Mouse (Mus musculus) lung, adult 18-20 months (tissue): ENCODE measurements around the gene Map3k4.
A peak's percentile ranks its signal among the peaks of the same experiment; 100 is the strongest.

Experiments
- DNase-seq, 2 experiments: peaks; one replicate each; pipeline ENCODE4 v3.0.0; 2022; ENCODE audit warnings: mixed read lengths in 2 of 2

Map3k4 gene

GRCm38 (mm10) chr17:12216224-12216623 is 102.4 kb downstream of the Map3k4 start:
- no peak for DNase-seq

DNA sequence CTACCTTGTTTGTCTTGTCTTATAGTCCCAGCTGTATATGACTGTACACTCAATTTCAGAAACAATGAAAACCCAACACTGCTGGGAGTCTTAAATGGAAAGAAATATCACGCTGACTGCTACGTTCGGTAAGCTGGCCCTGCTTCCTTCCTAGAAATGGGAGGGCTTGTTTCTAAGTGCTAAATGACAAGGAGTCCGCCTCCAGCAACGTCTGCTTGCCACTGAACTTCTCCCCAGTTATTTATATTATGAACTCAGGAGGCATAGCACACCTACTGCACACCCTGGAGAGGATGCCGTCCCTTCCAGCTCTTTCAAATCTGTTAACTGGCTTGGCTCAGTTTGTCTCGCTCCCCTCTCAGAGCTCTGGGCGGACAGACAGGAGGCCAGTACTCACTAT is 105.2 kb downstream of the Map3k4 start:
- DNase-seq, result no peak

DNA sequence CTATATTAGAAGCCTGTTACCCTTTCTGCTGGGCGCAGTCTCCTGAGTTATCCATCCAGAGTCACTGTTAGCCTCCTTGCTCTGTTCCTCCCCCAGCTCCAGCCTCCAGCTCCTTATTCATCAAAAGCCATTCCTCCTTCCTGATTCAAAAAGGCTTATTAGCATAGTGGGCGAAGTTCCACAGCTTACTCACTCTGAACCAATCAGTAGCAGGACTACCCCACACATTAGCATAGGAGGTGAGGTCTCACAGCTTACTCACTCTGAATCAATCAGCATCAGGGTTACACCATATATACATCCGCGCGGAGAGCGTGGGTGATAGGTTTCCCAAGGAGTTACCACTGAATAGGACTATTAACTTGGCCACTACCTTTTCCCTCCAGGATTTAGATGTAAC is 106.3 kb downstream of the Map3k4 start:
- no peak for DNase-seq

- DNase-seq, result no peak
These were observed 106.7 kb downstream of the Map3k4 start for GRCm38 (mm10) chr17:12211890-12212289.

DNA sequence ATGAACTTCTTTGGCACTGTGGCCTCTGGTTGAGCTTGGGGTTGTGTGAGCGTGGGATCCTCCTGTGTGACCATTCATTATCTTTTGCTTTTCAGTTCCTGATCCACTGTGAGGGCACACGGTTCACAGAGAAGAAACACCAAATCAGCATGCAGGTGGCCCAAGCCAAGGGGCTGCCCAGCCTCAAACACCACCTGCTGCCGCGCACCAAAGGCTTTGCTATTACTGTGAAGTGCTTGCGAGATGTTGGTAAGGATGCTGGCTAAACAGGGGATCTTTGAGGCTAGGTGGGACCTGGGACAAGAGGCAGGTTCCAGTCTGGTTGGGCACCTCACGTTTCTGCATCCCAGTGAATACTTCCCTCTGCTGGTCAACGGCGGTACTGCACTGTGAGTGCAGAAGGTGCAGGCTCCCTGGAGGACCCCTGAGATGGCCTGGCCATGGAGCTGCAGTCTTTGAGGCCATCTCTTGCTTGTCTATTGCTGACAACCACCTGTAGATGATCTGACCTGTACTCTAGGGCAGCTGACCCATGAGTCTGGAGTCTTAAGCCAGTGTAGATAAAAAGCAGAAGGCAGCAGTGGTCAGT is 108.0 kb downstream of the Map3k4 start:
- peak; percentile 79 to 83 for DNase-seq

GRCm38 (mm10) chr17:12209481-12209880 is 109.1 kb downstream of the Map3k4 start:
- no peak for DNase-seq

GRCm38 (mm10) chr17:12207022-12207548 is 111.5 kb downstream of the Map3k4 start:
- no peak for DNase-seq

GRCm38 (mm10) chr17:12206248-12206647 is 112.3 kb downstream of the Map3k4 start:
- DNase-seq, result no peak

GRCm38 (mm10) chr17:12205694-12206075 is 112.9 kb downstream of the Map3k4 start:
- no peak for DNase-seq

GRCm38 (mm10) chr17:12205015-12205693 is 113.4 kb downstream of the Map3k4 start:
- DNase-seq, result no peak

- no peak for DNase-seq
These were observed 113.9 kb downstream of the Map3k4 start for GRCm38 (mm10) chr17:12204689-12205014.

GRCm38 (mm10) chr17:12204246-12204645 is 114.3 kb downstream of the Map3k4 start:
- no peak for DNase-seq

DNA sequence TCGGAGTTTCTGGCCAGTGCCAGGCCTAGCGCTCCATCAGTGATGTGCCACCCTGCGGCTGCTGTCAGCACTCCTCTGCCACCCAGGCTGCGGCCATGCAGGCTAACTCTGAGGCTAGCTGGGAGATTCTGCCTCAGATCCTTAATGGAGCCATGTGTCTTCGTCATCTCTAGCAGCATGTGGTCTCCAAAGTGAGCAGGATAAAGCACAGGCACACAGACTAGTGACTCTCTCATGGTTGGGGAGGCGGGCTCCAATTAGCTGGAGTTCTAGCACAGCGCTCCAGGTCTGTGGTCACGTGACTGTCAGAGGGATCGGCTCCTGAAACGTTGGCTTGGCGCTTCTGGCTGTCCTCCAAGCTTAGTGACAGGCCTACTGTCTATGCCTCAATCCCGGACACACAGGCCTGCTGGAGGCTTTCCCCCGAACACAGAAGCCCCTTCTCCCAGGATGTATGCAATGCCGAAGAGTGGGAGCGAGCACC is 115.1 kb downstream of the Map3k4 start:
- no peak for DNase-seq

DNA sequence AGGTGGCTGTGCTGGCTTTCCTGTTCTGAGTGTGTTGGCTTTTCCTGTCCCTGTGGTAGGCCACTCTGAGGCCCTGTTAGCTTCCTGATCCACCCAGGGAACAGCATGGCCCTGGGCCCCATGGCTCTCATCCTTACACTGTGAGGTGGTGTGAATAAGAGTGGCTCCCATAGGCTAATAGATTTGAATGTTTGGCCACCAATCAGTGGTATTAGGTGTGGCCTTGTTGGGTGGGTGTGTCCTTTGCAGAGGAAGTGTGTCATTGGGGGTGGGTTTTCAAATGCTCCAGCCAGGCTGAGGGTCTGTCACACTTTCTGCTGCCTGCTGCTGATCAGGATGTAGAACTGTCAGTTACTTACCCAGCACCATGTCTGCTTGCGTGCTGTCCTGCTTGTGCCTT is 117.5 kb downstream of the Map3k4 start:
- DNase-seq, result no peak

DNA sequence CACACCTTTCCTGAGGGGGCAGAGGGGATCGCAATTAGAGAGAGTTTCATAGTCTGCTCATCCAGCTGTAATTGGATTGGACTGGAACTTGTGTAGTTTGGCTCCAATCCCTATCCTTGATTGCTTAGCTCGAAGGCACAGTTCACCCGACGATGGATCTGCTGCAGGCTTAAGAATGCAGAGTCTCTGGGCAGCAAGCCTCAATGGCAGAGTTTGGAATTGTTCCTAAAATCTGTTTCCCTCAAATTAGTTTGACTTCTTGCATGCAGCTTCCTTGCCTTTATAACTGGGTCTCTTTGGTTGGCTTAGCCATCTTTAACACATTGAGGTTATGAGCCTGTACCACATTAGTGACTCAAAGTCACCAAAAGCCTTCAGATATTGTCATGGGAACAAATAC is 118.7 kb downstream of the Map3k4 start:
- DNase-seq, result no peak

DNA sequence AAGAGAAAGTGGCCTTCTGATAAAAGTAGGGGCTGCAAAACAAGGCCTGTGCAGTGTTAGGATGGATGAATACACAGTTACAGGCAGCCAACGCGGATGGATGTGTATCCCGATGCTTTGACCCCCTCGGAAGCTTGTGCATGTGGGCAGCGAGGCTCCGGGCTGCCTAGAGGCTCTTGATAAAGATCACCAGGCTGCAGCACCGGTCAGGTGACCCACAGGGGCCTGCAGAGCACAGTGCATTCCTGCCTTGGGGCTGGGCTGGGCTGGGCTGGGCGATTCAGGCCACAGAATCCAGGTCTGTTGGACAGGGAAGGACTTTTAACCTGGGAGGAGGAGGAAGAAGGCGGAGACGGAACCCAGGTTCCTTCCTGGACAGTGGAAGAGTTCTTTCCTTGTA is 123.0 kb downstream of the Map3k4 start:
- peak; percentile 20 to 53 for DNase-seq

DNA sequence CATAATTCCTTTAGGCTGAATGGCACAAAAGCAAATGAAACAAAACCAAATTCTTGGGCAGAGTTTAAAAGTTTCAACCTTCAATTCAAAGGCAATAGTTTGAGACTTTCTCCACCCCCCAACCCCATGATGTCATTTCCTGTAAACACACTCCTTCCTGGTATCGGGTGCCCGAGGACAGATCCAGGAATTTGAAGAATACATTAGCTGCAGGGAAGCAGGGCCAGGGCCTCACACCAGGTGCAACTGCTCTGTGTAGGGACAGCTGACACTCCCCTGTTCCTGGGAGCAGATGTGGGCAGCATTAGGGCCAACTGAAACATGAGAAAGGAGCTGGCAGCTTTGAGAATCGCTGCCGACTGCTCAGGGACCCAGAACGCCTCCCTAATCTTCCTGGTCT is 123.5 kb downstream of the Map3k4 start:
- DNase-seq, result peak in 1 of 2 experiments; percentile 46

DNA sequence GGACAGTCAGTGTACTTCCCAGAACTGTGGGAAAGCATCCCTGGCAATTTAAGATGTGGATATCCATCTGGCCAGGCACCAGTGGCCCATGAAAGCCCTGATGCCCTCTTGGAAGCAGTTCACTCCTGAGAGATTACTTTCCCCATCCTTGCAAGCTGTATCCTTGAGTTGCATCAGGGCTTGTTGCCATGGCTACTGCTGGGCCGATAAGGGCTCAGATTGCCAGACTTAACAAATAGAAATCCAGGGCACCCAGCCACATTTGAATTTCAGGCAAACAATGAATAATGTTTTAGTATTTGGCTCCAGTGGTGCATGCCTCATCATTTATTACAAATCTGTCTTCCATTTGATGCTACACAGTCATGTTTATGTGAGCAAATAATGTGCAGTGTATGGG is 130.8 kb downstream of the Map3k4 start:
- DNase-seq, result peak; percentile 28 to 47

DNA sequence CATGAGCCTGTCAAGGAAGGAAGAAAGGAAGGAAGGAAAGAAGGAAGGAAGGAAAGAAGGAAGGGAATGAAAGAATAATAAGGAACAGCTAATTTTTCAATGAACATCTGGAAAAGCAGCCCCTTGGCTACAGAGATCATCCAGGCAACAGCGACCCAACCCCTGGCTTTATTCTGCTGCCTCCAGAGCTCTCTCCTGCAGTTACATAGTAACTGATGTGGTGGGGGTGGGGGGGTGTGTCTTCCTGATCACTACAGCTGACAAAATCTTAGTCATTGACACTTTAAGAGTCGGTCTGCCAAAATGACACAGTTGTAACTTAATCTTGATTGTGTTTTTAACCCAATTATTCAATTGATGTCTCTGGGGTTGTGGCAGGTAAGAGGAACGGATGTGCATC is 132.3 kb downstream of the Map3k4 start:
- DNase-seq, result no peak

GRCm38 (mm10) chr17:12185855-12186254 is 132.7 kb downstream of the Map3k4 start:
- no peak for DNase-seq

- peak; percentile 45 to 50 for DNase-seq
These were observed 134.3 kb downstream of the Map3k4 start for GRCm38 (mm10) chr17:12184283-12184682.

- DNase-seq, result no peak
These were observed 135.7 kb downstream of the Map3k4 start for GRCm38 (mm10) chr17:12182702-12183485.

- no peak for DNase-seq
These were observed 138.8 kb downstream of the Map3k4 start for GRCm38 (mm10) chr17:12179766-12180165.

- DNase-seq, result peak in 1 of 2 experiments; percentile 42
These were observed 139.3 kb downstream of the Map3k4 start for GRCm38 (mm10) chr17:12179339-12179738.
